In genomic region chr9:123333479-123333878, GRCm38 (mm10) we compare ENCODE assay signal across 18 mouse cellular contexts. TPM values are rescaled to one million over a fixed set of nuclear protein-coding genes. Genes with fewer than 3 reads are reported as not detected.
DNase-seq lines count a peak whose midpoint lies in the region; ATAC-seq lines count a peak whose summit lies in the region.
"Had no signal": no experiment of that assay in that cellular context is flagged by ENCODE, and none has a peak within 500 bp of the region (broad histone marks: within the 10 kb centered on the region; RNA-seq: fewer than 3 reads in every experiment).

No protein-coding gene starts in this region.

- ATAC-seq in CD4-positive, CD25-positive, alpha-beta regulatory T cell, adult 4 months = peak; percentile 85
- ATAC-seq: forebrain, embryonic 15.5 days; hindbrain, embryonic 16.5 days; intestine, postnatal 0 days had no signal

- peak; percentile 27 for DNase-seq in CD4-positive helper T cell, adult 2 months (ENCODE audit: low read depth, low spot score)
- peak; percentile 46 for DNase-seq in brain, adult 2 months (ENCODE audit: low read depth, low spot score)
- no peak for DNase-seq in cerebellum, adult 18-20 months
- no peak for DNase-seq in spleen, postnatal 10 days (ENCODE audit: low spot score in 2 of 2)
- no peak for DNase-seq in cerebellum, adult 11 months
- DNase-seq: adrenal gland, adult 8-10 months; adrenal gland, postnatal 25 days; B cell, adult 2 months; cerebellum, adult 8-10 months; cerebellum, postnatal 10 days; cerebellum, postnatal 36 days; embryo, embryonic 11 days; gastrocnemius, postnatal 10 days; gastrocnemius, postnatal 36 days had no signal

RNA-seq across cellular contexts. Expression of gene Lars2, which starts 33.2 kb away (rescaled TPM):
- polyA plus RNA-seq in CD4-positive, CD25-positive, alpha-beta regulatory T cell, adult 4 months (2017; shearing (Covaris generic)) = 1,000 to 10,000 TPM in 1 of 2 experiments, 100 to 1,000 TPM in 1; 704 to 1,559 TPM

Comparison
In these comparisons a context has a peak if more than half of its experiments do, and no peak if none do; other contexts are left out.
1. DNase-seq: peak in CD4-positive helper T cell, adult 2 months (single experiment) and brain, adult 2 months (single experiment); none in cerebellum, adult 18-20 months (0 of 2), spleen, postnatal 10 days (0 of 2) and cerebellum, adult 11 months (single experiment).